Mouse (Mus musculus) testis, adult 2 months (tissue): ENCODE measurements around the gene Hmg20b.

Experiments
- CTCF ChIP-seq: fragments of 200-500 bp; IDR thresholded peaks from 2 replicates; pipeline ENCODE4 v1.5.1; 2012; ENCODE audit warnings: low read depth, mild to moderate bottlenecking, inconsistent platforms, low read length, moderate library complexity; ENCODE audit not compliant: control insufficient read depth, insufficient read depth, insufficient replicate concordance
- POLR2A ChIP-seq: fragments of 200-500 bp; IDR thresholded peaks from 2 replicates; pipeline ENCODE4 v1.6.1; 2012; ENCODE audit warnings: low read depth, mild to moderate bottlenecking, inconsistent platforms, low read length, moderate library complexity; ENCODE audit not compliant: control insufficient read depth

DNA sequence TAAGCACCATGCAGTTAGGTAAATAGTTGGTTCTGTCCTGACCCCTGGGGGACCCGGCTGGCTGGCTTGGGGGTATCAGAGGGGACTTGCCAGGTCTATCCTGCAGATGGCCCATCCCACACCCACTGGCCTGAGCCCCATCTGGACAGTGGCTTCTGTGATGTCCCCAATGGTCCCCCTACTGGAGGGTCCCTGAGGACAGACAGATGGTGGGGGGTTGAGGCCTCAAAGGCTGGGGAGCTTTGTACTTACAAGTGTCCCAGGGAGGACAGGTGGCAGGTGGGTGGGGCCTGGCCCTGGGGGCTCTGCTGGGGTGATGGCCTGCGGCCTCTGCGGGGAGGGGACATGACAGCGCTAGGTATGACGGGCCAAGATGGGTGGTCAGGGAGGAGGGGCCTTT is 49.0 kb upstream of the Hmg20b start:
- no peak for TF ChIP-seq CTCF
- TF ChIP-seq POLR2A, result no peak
